Mouse (Mus musculus): Measurements from ENCODE around the gene Abcb6. TPM values are rescaled to one million over a fixed set of nuclear protein-coding genes. Genes with fewer than 3 reads are reported as not detected.

The Abcb6 gene
- 1 to 10 TPM; 3.4 to 4.9 TPM for total RNA-seq (2023)

DNA sequence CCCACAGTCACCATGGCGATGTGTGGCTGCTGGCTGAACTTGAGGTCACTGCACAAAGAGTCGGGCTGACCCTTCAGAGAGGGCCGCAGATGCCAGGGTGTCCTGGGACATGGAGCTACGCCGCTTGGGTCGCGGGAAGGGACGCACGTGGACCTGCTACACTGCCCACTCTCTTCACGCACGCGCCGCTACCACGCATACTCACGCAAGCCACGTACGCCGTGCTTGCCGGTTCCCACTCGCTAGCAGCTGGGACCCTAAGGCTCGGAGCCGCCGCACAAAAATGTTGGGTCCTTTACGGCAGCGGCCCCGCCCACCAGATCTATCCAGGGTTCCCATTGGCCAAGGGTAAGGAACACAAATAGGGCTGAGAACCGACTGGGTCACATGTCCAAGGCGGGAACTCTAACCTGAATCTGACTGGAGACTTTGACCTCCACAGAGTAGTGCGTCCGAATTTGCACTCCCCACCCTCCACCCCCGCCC, at the start of gene Abcb6:
TSS of gene Abcb6 (minus strand) at position 288 of the 486 bp plus-strand sequence.

DNA sequence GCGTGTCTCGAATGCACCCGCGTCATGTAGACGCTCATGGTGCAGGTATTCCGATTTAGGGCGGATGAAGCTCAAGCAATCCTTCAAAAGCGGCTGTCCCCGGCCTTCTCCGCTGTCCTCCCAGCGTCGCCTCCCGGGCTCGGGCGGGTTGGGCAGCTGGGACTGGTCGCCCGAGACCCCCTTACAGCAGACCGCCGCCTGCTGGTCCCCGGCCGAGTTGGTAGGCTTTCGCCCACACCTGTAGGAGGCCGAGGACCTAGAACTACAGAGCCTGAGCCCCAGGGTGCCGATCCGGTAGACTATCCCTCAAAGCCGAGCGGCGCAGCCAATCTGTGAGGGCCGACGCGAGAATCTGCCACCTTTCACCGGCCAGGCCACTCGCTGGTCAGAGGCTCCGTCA, 39.3 kb upstream of the Abcb6 start, which contains the start of gene Tuba4a:
TSS of gene Tuba4a (minus strand) at position 335 of the 400 bp plus-strand sequence.

DNA sequence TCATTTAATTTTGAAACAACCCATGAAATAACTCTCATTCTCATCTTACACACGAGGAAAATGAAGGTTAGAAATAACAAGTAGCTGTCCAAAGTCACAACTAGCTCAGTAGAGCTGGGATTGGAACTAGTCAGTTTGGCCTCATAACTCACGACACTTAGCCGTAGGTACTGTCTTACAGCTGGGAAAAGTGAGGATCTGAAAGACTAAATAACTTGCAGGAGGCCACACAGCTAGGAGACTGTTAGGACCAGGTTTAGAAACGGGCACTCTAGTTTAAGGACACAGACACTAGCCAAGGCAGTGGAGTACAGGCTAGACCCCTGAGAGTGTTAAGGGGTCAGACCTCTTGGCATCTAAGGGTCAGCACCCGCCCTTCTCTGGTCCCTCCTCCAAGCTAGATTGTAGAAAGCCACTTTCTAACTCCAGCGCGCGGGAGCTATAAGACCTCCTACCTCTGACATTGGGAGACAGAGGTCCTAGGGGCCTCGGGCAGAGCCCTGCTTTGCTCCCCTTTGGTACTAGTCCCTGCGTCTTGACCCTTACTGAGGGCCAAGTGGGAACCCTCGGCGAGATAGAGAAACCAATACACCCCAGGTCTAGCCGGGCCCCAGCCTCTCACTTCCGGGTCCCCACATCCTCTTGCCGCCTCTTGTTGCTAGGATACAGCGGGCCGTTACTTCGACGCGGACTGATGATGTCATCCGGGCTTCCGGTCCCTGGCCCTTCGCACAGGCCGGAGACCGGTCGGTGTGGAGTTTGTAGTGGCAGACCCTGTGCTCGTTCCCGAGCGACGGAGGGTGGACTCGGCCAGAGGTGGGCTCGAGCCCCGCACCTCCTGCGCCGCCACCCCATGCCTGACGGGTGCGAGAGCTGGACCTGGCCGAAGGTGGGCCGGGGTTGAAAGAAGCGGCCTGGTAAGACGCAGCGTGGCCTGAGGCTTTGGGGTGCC, 30.2 kb upstream of the Abcb6 start, which contains the start of the genes Glb1l and Stk16:
TSS of gene Glb1l (minus strand) at position 678 of the 952 bp plus-strand sequence.
TSS of gene Stk16 (plus strand) at position 703 of the 952 bp plus-strand sequence.

DNA sequence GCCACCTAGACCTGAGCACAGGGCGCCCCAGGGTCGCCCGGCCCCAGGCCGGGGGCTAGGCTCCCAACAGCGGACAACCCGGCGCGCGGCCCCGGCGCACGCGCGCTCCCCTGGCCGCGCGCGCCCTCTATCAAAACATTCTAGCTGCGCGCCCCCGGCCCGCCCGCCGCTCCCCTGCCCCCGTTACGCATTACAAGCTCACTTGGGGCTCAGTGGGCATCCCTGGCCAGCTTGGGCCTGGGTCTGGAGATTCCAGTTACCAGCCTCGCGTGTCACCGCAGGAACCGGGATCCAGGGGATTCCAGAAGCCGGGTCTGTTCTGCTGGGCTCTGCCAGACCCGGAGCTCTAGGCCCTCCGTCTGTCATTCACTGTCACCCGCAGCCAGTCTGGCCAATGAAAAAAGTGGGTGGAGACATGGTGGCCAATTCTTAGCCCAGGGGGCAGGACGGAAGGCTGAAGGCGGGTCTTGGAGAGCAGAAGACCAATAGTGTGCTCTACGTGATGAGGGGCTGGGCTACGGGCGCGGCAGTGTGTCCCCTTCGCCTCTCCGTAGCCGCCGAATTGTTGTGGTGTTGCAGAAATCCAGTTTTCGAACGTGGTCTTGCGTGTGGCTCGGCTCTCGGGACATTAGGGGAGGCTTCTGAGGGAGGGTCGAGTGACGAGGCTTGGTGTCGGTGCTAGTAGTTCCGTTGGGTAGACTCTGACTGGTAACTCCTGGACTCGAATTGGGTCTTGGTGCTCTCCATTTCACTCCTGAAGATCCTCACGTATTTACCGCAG, 11.6 kb upstream of the Abcb6 start, which contains the start of the genes Ankzf1 and Atg9a:
TSS of gene Ankzf1 (plus strand) at position 530 of the 781 bp plus-strand sequence.
TSS of gene Atg9a (minus strand) at position 575 of the 781 bp plus-strand sequence.

DNA sequence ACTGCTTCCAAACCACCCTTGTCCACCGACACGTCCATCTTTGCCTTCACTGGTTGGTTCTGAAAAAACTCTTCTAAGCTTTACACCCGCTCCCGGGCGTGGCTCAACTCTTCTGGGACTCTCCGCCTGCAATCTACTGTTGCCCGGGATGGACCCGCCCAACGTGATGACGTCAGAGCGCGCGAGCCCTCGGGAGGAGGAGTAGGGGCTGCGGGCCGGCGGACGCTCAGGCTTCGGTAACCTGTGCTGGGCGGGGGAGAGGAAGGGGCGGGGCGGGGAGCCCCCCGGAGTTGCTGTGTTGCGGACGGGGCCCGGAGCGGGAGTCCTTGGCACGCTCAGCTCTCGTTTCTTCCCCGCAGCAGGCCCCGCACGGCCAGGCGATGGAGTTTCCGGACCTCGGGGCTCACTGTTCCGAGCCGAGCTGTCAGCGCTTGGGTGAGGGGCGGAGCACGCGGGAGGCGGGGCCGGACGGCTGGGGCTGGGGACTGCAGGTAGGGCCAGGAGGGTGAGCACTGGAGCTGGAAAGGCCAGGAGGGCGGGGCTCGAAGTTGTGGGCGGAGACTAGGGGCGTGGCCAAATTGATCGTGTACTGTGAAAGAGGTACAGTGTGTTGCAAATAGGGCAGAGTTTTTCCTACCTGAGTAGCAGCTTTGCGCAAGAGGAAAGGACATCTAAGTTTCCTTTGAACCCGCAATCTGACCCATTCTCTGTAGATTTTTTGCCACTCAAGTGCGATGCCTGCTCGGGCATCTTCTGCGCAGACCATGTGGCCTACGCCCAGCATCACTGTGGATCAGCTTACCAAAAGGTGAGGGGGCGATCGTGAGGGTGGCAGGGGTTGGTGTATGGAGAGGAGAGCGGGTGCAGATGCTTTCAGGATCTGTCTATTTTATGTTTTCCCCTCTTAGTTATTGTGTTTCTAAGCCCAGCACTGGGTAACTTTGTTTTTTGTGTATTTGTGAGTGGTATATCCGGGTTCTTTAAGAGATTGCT, 11.4 kb downstream of the Abcb6 start, which contains the start of gene Zfand2b:
TSS of gene Zfand2b (plus strand) at position 175 of the 993 bp plus-strand sequence.

DNA sequence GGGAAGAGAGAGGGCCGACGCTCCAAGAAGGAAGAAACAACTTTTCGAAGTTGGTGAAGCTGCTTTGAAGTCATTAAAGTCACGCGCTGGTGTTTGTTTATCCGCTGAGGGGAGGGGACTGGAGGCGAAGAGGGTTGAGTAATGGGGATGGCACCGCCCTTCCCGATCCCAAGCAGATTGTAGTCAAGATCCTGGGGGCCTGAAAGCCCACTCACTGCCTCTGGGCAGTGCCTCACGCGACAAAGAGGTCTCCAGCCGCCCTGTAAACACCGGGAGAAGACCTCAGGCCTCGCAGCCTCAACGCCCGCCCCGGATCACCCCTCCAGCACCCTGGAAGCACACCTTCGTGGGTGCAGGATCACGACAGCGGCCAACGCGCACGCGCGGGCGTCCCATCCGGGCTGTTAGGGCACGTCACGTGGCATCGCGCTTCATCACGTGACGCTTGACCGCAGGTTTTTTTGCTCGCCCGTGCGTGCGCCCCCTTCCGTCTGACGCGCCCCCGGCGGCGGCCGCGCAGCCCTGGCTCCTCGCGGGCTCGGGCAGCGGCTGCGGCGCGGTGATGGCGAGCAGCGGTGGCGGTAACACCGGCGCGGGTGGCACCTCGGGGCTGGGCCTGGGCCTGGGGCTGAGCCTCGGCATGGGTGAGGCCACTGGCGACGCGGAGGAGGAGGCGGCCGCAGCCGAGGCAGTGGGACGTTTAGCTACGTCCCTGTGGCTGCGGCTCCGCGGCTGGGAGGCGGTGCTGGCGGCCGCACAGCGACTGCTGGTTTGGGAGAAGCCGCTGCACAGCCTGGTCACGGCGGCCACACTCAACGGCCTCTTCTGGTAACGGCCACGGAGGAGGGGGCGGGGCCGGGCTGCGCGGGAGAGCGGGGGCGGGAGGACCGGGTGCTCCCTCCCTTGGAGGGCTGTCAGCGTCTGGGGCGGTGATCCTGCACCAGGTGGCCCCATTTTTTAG, 37.6 kb downstream of the Abcb6 start, which contains the start of the genes Cnppd1 and Retreg2:
TSS of gene Cnppd1 (minus strand) at position 411 of the 961 bp plus-strand sequence.
TSS of gene Retreg2 (plus strand) at position 478 of the 961 bp plus-strand sequence.

DNA sequence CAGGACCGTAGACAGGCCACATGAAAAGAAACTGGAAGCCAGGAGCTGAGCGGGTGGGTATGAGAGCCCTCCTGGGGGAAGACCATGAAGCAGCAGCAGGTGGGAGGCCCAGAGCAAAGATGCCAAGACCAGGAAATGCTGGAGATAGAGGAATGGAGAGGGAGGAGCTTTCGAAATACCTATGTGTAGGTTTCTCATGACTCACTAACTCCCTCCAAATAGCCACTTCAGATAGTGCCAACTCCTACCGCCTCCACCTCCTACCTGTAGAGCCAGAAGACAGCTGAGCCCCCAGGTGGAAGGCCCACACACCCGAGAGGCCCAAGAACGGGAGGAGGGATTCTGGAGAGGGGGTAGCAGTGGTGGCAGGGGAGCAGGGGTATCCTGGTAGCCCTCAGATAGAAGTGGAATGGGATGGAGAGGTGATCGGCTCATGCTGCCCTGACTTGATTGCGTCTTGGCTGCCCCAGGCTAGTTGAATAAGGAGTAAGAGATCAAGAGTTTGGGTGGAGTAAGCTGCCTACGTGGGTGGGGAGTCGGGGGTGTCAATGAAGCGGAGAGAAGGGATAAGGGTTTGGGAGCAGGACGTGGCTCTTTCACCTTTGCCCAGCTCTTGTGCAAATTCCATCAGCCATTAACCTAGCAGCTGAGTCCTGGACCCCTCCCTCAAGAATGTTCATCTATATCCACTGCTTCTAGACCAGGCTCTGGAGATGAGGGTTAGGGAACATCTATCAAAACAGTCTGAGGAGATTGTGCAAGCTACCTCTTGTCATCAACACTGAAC, 46.6 kb downstream of the Abcb6 start, which contains the start of gene Slc23a3:
TSS of gene Slc23a3 (minus strand) at position 470 of the 787 bp plus-strand sequence.

DNA sequence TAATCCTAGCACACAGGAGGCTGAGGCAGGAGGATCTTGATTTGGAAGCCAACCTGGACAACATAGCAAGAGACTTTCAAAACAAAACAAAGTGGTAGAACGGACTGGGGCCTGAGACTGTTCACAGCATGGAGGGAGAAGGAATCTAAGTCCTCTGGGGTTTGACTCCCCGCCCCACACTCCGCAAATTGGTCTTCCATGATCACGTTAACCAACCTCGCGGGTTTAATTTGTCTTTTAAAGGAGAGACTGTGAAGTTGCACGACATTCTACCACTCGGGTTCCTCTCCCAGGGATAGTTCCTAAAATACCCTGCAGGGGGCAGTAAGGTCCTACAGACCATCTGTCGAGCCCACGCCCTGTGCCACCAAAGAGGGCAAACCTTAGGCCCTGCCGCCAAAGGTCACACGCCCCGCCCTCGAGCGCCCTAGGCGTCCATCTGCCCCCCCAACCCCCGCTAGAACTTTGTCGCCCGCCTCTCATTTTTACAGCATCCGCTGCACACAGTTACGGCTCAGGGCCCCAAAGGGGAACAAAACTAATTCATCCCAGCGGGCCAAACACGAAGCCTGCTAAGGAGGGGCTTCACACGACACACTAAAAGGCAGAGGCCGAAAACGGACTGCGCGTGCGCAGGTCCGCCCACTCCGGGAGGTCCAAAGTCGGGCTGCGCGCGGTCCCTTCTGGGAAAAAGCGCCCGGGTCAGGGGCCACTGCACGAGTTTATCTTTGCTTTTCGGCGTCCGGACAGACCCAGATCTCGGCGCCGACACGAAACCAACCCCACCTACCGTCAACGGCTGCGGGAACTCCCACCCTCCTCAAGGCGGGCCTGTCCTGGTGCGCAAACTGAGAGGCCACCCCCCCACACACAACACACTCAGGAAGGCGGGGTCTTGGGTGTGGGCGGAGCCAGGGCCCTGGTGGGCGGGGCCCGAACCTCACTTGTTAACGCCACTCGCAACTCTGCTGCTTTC, 55.6 kb downstream of the Abcb6 start, which contains the start of gene Nhej1:
TSS of gene Nhej1 (minus strand) at position 855 of the 976 bp plus-strand sequence.

Other genes with a start within 250 kb of the Abcb6 start
- gene Cfap65, start 244.8 kb downstream of the Abcb6 start, total RNA-seq (2023): not detected
- under 1 TPM; 0.33 to 0.42 TPM for gene Ihh, start 228.7 kb downstream of the Abcb6 start, total RNA-seq (2023)
- gene Nhej1, start 55.2 kb downstream of the Abcb6 start, total RNA-seq (2023): 1 to 10 TPM; 4.4 to 4.8 TPM
- 1 to 10 TPM; 1.2 TPM for gene Slc23a3, start 46.5 kb downstream of the Abcb6 start, total RNA-seq (2023)
- 100 to 1,000 TPM; 115 to 119 TPM for gene Cnppd1, start 37.7 kb downstream of the Abcb6 start, total RNA-seq (2023)
- gene Retreg2, start 37.6 kb downstream of the Abcb6 start, total RNA-seq (2023): 10 to 100 TPM; 66.3 to 67.3 TPM
- gene Zfand2b, start 11.7 kb downstream of the Abcb6 start, total RNA-seq (2023): 10 to 100 TPM; 46.1 to 59.1 TPM
- 10 to 100 TPM; 20.9 to 22.2 TPM for gene Ankzf1, start 11.8 kb upstream of the Abcb6 start, total RNA-seq (2023)
- gene Atg9a, start 11.8 kb upstream of the Abcb6 start, total RNA-seq (2023): 10 to 100 TPM; 51.1 to 58.9 TPM
- 10 to 100 TPM; 21.6 to 24.5 TPM for gene Glb1l, start 30.4 kb upstream of the Abcb6 start, total RNA-seq (2023)
- 10 to 100 TPM; 84.4 to 86.3 TPM for gene Stk16, start 30.4 kb upstream of the Abcb6 start, total RNA-seq (2023)
- gene Tuba4a, start 39.5 kb upstream of the Abcb6 start, total RNA-seq (2023): 10 to 100 TPM; 66.8 to 88.0 TPM
- gene A630095N17Rik, start 51.7 kb upstream of the Abcb6 start, total RNA-seq (2023): not detected
- gene Dnajb2, start 56.0 kb upstream of the Abcb6 start, total RNA-seq (2023): 10 to 100 TPM; 16.5 to 20.4 TPM
- gene Ptprn, start 84.1 kb upstream of the Abcb6 start, total RNA-seq (2023): not detected
- not detected for gene Resp18, start 98.0 kb upstream of the Abcb6 start, total RNA-seq (2023)
- gene Dnpep, start 137.6 kb upstream of the Abcb6 start, total RNA-seq (2023): 10 to 100 TPM; 39.5 to 46.6 TPM
- gene Des, start 179.9 kb upstream of the Abcb6 start, total RNA-seq (2023): under 1 TPM in 1 of 2 experiments, not detected in 1; 0.42 TPM
- not detected for gene Speg, start 194.9 kb upstream of the Abcb6 start, total RNA-seq (2023)